Mouse (Mus musculus) ES-Bruce4 (cell line): ENCODE data around the gene Tgm2. TPM values are rescaled to one million over a fixed set of nuclear protein-coding genes. Genes with fewer than 3 reads are reported as not detected.

ENCODE experiments used
- H3K27ac ChIP-seq: 2 replicates; pipeline ENCODE4 v1.5.1; 2012; ENCODE audit warnings: low read length, inconsistent platforms; ENCODE audit not compliant: insufficient read depth
- H3K27me3 ChIP-seq: 2 replicates; pipeline ENCODE4 v1.6.1; 2012; ENCODE audit warnings: mild to moderate bottlenecking, low read length, inconsistent platforms; ENCODE audit not compliant: control insufficient read depth, poor library complexity, insufficient read depth, severe bottlenecking
- H3K36me3 ChIP-seq: 2 replicates; pipeline ENCODE4 v1.6.1; 2012; ENCODE audit warnings: inconsistent platforms, mild to moderate bottlenecking, low read length, moderate library complexity; ENCODE audit not compliant: control insufficient read depth, poor library complexity, insufficient read depth, severe bottlenecking
- H3K4me1 ChIP-seq: one replicate; pipeline ENCODE4 v1.8.1; 2011; ENCODE audit warnings: low read length; ENCODE audit not compliant: control insufficient read depth, insufficient read depth
- H3K4me3 ChIP-seq: 2 replicates; pipeline ENCODE4 v1.5.1; 2011; ENCODE audit warnings: low read depth, mild to moderate bottlenecking, low read length
- H3K9ac ChIP-seq: 2 replicates; pipeline ENCODE4 v1.6.1; 2012; ENCODE audit warnings: low read depth, mild to moderate bottlenecking, inconsistent platforms; ENCODE audit not compliant: poor library complexity, severe bottlenecking
- H3K9me3 ChIP-seq: replicated peaks from 2 replicates; pipeline ENCODE4 v1.6.1; 2012; ENCODE audit warnings: mild to moderate bottlenecking, low read length, inconsistent platforms; ENCODE audit not compliant: control insufficient read depth, poor library complexity, insufficient read depth, severe bottlenecking
- CTCF ChIP-seq: IDR thresholded peaks from one replicate; pipeline ENCODE4 v1.8.1; 2011; ENCODE audit warnings: low read depth, low read length
- EP300 ChIP-seq: IDR thresholded peaks from 2 replicates; pipeline ENCODE4 v1.6.1; 2011; ENCODE audit warnings: low read depth, low read length; ENCODE audit not compliant: insufficient read depth
- POLR2A ChIP-seq: IDR thresholded peaks from one replicate; pipeline ENCODE4 v1.8.1; 2011; ENCODE audit warnings: low read length; ENCODE audit not compliant: insufficient read depth
- polyA plus RNA-seq: library from polyadenylated mRNA; stranded (reverse); fragments of >200 nt; gene quantifications from 2 replicates; pipeline ENCODE4 v1.2.4, GENCODE M21; 2011; ENCODE audit warnings: low read depth; ENCODE audit not compliant: missing spikeins, insufficient read depth, insufficient read length

The Tgm2 gene
- polyA plus RNA-seq, 1 experiment, result 18.4 TPM

DNA sequence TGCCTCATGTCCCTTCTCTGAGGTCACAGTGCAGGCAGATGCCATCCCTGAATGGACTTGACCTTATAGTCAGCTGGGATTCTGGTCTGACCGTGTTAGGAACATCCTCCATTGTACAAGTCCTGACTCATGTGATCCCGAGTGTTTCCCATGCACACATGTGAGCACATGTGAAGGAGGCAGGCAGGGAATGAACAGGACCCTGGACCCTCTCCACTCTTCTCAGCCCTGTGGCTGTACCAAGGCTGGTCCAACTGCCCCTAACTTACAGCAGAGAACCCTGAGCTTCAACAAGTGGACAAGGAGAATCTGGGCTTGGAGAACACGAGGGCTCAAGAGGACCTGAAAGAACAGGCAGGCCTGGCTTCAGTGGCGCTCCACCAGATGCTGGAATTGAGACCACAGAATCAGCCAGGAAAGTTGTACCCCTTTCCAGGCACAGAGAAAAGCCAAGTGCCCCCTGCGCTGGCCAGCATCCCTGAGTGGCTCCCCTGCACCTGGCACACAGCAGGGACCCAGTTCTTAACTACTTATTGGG is 639 bp downstream of the Tgm2 start:
- no peaks in the 10 kb centered on the region for H3K4me1 ChIP-seq
- H3K9me3 ChIP-seq, result no peaks in the 10 kb centered on the region
- H3K4me3 ChIP-seq, result peak overlapping the region; percentile 59; the same call in 1 of the 2 replicates
- TF ChIP-seq CTCF, result no peak
- no peak for TF ChIP-seq EP300
- TF ChIP-seq POLR2A, result no peak
- no peaks in the 10 kb centered on the region for H3K36me3 ChIP-seq
- no peaks in the 10 kb centered on the region for H3K27me3 ChIP-seq
- H3K9ac ChIP-seq, result peak overlapping the region; percentile 27; the same call in 1 of the 2 replicates
- H3K27ac ChIP-seq, result no peak overlapping the region

DNA sequence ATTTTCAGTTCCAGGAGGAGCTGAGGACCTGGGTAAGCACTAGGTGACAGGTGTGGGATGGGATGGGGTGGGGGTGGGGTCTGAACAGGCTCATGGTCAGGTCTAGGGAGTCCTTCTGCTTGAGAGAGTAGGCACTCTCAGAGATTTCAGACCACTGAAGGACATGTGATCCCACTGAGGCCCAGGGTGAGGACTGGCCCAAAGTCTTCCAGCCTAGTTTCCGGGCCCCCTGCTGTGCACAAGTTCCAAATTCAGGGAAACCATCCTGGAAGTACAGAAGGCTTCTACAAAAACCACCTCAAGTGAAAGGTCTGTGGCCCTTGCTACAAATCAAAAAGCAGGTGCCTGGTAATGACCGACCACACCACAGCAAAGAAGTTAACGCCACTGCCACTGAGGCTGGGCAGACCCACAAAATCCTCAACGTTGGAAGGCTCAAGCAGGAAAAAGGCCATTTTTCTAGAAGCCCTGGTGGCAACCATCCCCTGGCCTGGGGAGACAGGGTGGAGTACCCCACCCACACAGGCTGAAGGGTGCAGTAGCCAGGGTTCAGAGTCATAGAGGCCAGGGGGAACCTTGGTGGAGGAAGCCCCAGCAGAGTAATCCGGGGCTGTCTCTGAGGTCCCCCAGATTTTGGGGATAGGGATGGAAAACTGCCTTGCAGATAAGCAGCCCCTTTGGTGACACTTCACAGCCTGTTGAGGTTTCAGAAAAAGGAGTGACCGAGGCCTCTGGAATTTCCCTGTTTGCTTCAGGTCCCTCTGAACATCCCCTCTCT is 1.3 kb downstream of the Tgm2 start:
- no peaks in the 10 kb centered on the region for H3K36me3 ChIP-seq
- H3K27me3 ChIP-seq, result no peaks in the 10 kb centered on the region
- H3K27ac ChIP-seq, result no peak overlapping the region
- no peak overlapping the region for H3K4me3 ChIP-seq
- TF ChIP-seq POLR2A, result no peak
- H3K9me3 ChIP-seq, result no peaks in the 10 kb centered on the region
- H3K9ac ChIP-seq, result no peak overlapping the region
- no peaks in the 10 kb centered on the region for H3K4me1 ChIP-seq

DNA sequence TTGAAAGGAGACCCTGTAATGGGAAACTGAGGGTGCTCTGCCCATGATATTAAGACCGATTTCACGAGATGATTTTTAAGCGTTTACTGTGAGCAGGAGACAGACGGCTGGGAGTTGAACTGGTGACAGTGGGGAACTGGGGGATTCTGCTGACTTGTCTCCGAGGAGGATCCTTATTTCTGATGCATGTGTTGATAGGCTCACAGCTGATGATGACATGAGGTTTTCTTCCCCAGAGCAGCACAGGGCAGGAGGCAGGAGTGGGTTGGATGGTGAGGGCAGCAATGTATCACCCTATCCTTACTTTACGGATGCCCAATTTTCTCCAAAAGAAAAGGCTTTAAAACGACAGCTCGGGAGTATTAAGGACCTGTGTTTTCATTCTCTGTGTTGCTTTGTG is 2.0 kb downstream of the Tgm2 start:
- Histone ChIP-seq H3K9me3 (no peaks in the 10 kb centered on the region), H3K27ac (no peak overlapping the region), H3K36me3 (no peaks in the 10 kb centered on the region), H3K27me3 (no peaks in the 10 kb centered on the region), H3K4me3 (no peak overlapping the region), H3K4me1 (no peaks in the 10 kb centered on the region), H3K9ac (no peak overlapping the region)
- TF ChIP-seq EP300 (no peak), POLR2A (no peak), CTCF (no peak)

DNA sequence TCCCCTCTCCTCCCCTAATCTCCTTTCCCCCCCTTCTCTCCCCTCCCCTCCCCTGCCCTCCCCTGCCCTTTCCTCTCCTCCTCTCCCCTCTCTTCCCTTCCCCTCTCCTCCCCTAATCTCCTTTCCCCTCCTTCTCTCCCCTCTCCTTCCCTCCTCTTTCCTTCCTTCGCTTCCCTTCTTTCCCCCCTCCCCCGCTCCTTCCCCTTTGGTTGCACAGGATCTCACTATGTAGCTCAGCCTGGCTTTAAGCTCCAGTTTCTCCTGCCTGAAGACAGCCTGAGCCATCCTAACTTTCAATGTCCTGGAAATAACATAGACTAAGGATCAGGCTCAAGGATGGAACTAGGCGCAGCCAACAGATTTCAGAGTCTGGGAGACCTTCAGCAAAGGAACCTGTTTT is 2.4 kb downstream of the Tgm2 start:
- H3K9me3 ChIP-seq, result no peaks in the 10 kb centered on the region
- no peaks in the 10 kb centered on the region for H3K36me3 ChIP-seq
- H3K9ac ChIP-seq, result no peak overlapping the region
- TF ChIP-seq CTCF (no peak), EP300 (no peak), POLR2A (no peak)
- H3K4me1 ChIP-seq, result no peaks in the 10 kb centered on the region
- H3K27ac ChIP-seq, result no peak overlapping the region
- H3K27me3 ChIP-seq, result no peaks in the 10 kb centered on the region
- no peak overlapping the region for H3K4me3 ChIP-seq

DNA sequence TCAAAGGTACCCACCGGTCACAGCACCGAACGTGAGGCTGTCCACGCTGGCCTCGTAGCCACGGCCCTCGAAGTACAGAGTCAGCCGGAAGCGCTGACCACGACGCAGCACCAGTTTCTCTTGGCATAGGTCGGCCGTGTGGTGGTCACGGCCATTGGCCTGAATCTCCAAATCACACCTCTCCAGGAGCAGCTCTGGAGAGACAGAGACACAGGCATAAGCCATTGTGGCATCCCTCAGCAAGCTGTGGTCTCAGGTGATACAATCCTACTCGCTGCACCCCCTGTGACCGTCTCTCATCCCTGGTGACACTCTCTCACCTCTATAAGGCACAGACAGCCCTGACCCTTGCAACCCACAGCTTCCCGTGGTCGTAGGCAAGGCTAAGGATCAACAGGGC is 3.3 kb downstream of the Tgm2 start:
- H3K36me3 ChIP-seq, result no peaks in the 10 kb centered on the region
- H3K4me3 ChIP-seq, result no peak overlapping the region
- no peak for TF ChIP-seq CTCF
- no peak for TF ChIP-seq POLR2A
- no peak for TF ChIP-seq EP300
- no peaks in the 10 kb centered on the region for H3K4me1 ChIP-seq
- H3K9ac ChIP-seq, result no peak overlapping the region
- no peaks in the 10 kb centered on the region for H3K9me3 ChIP-seq
- no peaks in the 10 kb centered on the region for H3K27me3 ChIP-seq
- H3K27ac ChIP-seq, result no peak overlapping the region

DNA sequence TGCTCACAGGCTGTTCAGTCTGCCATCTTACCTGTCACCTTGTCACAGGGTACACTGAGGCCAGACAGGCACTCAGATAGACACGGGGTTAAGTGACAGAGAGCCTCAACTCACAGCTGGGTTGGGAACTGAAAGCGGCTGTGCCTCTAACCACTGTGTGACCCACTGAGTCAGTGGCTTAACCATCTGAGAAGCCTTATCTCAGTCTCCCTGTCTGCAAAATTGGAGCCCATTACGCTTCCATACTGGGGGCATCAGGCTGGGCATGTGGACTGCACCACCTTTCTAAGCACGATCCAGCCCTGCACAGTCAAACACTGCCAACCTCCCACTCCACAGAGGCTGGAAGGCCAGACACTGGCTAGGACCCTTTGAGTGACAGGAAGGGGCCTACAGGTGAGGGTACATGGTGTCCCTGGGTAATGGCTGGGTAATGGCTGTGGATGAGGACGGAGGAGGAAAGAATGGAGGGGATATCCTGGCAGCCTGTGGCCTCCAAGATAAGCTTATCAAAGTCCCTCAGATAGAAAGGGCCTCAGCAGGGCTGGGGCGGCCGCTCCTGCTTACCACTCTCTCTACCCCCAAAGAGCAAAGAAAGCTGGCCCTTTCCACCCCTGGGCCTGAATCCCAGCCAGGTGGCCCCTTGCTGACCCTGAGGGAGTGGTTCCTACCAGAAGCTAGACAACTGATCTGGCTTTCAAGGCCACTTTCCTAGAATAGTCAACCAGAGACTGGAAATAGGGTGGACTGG is 4.4 kb downstream of the Tgm2 start:
- H3K27ac ChIP-seq, result no peak overlapping the region

More for the DNA sequence above, 4.4 kb downstream of the Tgm2 start:
- H3K4me3 ChIP-seq, result no peak overlapping the region
- H3K9me3 ChIP-seq, result no peaks in the 10 kb centered on the region
- no peaks in the 10 kb centered on the region for H3K4me1 ChIP-seq
- TF ChIP-seq EP300 (no peak), POLR2A (no peak), CTCF (no peak)
- H3K9ac ChIP-seq, result no peak overlapping the region
- H3K36me3 ChIP-seq, result no peaks in the 10 kb centered on the region
- H3K27me3 ChIP-seq, result no peaks in the 10 kb centered on the region
